Mouse (Mus musculus) megakaryocyte, embryonic 14.5 days (primary cell): ENCODE data around the gene Cilp.

Source experiments
- FLI1 ChIP-seq: IDR thresholded peaks from 2 replicates; pipeline ENCODE4 v1.6.1; 2012; ENCODE audit warnings: low read length, inconsistent platforms, mixed read lengths
- GATA1 ChIP-seq: IDR thresholded peaks from 3 replicates; pipeline ENCODE4 v1.6.1; 2012; ENCODE audit warnings: mixed read lengths, low read length, inconsistent platforms, borderline replicate concordance

DNA sequence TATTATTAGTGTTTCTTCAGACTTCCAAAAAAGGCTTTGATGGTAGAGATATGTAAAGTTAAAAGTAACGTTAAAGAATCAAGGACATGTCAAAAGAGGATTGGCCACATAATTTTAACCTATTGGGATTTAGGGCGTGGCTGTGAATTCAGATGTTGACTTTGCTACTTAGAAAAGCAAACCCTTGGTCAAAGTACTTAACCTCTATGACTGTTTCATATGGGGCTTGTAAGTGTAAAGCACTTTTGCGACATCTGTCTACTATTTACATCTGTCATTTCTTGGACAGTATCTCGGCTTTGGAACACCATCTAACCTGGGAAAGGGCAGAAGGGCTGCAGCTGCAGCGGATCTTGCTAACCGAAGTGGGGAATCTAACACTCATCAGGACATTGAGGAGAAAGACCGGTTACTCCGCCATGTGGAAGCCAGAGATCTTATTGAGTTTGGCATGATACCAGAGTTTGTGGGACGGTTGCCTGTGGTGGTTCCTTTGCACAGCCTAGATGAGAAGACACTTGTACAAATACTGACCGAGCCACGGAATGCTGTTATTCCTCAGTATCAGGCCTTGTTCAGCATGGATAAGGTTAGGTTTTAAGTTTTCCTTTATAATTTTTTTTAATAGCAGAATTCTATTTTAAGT lies 57.4 kb downstream of the Cilp start:
- no peak for TF ChIP-seq FLI1
- TF ChIP-seq GATA1 = no peak
